Mouse (Mus musculus) adrenal gland, adult 8-10 months (tissue): Measurements from ENCODE around the gene Tubb5. TPM values are rescaled to one million over a fixed set of nuclear protein-coding genes. Genes with fewer than 3 reads are reported as not detected.

Experiments
- DNase-seq: peaks from one replicate; pipeline ENCODE4 v3.0.0; 2022
- total RNA-seq, 4 experiments: library from RNA; stranded (reverse); gene quantifications; 2 replicates each; pipeline ENCODE4 v1.2.4; 2022

Tubb5 gene
- 100 to 1,000 TPM; 141 to 168 (median 159) TPM for total RNA-seq

GRCm38 (mm10) chr17:35838122-35838544, at the start of gene Tubb5:
Gene Tubb5 (minus strand): TSS chr17:35838306.
- peak; percentile 94 for DNase-seq

GRCm38 (mm10) chr17:35887725-35888124, 49.6 kb upstream of the Tubb5 start:
- DNase-seq: no peak

- no peak for DNase-seq
Observed at GRCm38 (mm10) chr17:35883777-35884176, 45.7 kb upstream of the Tubb5 start.

GRCm38 (mm10) chr17:35882924-35883323, 44.8 kb upstream of the Tubb5 start:
- no peak for DNase-seq

- DNase-seq: peak; percentile 92
Observed at GRCm38 (mm10) chr17:35879245-35880057, 41.3 kb upstream of the Tubb5 start, which contains the start of gene Dhx16. Gene Dhx16 (plus strand): TSS chr17:35879819.

- DNase-seq: no peak
Observed at GRCm38 (mm10) chr17:35874721-35875120, 36.6 kb upstream of the Tubb5 start.

- peak; percentile 77 for DNase-seq
Observed at GRCm38 (mm10) chr17:35873774-35874519, 35.8 kb upstream of the Tubb5 start.

GRCm38 (mm10) chr17:35870884-35871696, 33.0 kb upstream of the Tubb5 start:
- no peak for DNase-seq

- peak; percentile 76 for DNase-seq
Observed at GRCm38 (mm10) chr17:35870151-35870883, 32.2 kb upstream of the Tubb5 start.

GRCm38 (mm10) chr17:35869346-35870067, 31.4 kb upstream of the Tubb5 start:
- peak; percentile 50 for DNase-seq

GRCm38 (mm10) chr17:35868961-35869345, 30.8 kb upstream of the Tubb5 start:
- no peak for DNase-seq

- DNase-seq: no peak
Observed at GRCm38 (mm10) chr17:35868165-35868820, 30.2 kb upstream of the Tubb5 start.

- DNase-seq: no peak
Observed at GRCm38 (mm10) chr17:35866911-35867890, 29.1 kb upstream of the Tubb5 start.

GRCm38 (mm10) chr17:35866281-35866831, 28.2 kb upstream of the Tubb5 start:
- DNase-seq: peak; percentile 64

- no peak for DNase-seq
Observed at GRCm38 (mm10) chr17:35865481-35866280, 27.6 kb upstream of the Tubb5 start, which contains the start of gene Ppp1r18. Gene Ppp1r18 (plus strand): TSS chr17:35865593.

- no peak for DNase-seq
Observed at GRCm38 (mm10) chr17:35864832-35865353, 26.8 kb upstream of the Tubb5 start.

GRCm38 (mm10) chr17:35861198-35861857, 23.2 kb upstream of the Tubb5 start, which contains the start of gene Nrm:
Gene Nrm (plus strand): TSS chr17:35861318.
- DNase-seq: peak; percentile 81
